Mouse (Mus musculus) gastrocnemius, postnatal 4 days (tissue): ENCODE data around the gene 1700025C18Rik. TPM values are rescaled to one million over a fixed set of nuclear protein-coding genes. Genes with fewer than 3 reads are reported as not detected.

Experiments used
- DNase-seq, 2 experiments: peaks; one replicate each; pipeline ENCODE4 v3.0.0; 2021 to 2022; ENCODE audit warnings: low spot score in 2 of 2, mixed read lengths in 2 of 2
- total RNA-seq, 2 experiments: library from RNA; stranded (reverse); gene quantifications; 2 replicates each; pipeline ENCODE4 v1.2.3; 2021

The 1700025C18Rik gene
- total RNA-seq, 2 experiments from 2014 or later, result not detected

GRCm38 (mm10) chr2:165042126-165042525 is 48.4 kb downstream of the 1700025C18Rik start:
- no peak for DNase-seq

- no peak for DNase-seq
Measured at GRCm38 (mm10) chr2:165037415-165037814, 53.1 kb downstream of the 1700025C18Rik start.

- DNase-seq, result no peak
Measured at GRCm38 (mm10) chr2:165035058-165035431, 55.5 kb downstream of the 1700025C18Rik start.

GRCm38 (mm10) chr2:165034131-165035057 is 56.2 kb downstream of the 1700025C18Rik start, which contains the start of gene Ncoa5:
Gene Ncoa5, minus strand, starts transcription at chr2:165034867.
- DNase-seq, result peak; percentile 97 to 98

- DNase-seq, result no peak
Measured at GRCm38 (mm10) chr2:165033306-165033705, 57.2 kb downstream of the 1700025C18Rik start.

GRCm38 (mm10) chr2:165032533-165032932 is 58.0 kb downstream of the 1700025C18Rik start:
- no peak for DNase-seq

Other genes starting within 250 kb of the 1700025C18Rik start
- gene Pltp, start 233.0 kb downstream of the 1700025C18Rik start, total RNA-seq, result 10 to 100 TPM in 1 of 2 experiments, 1 to 10 TPM in 1; 9.5 to 15.5 TPM
- gene Pcif1, start 211.4 kb downstream of the 1700025C18Rik start, total RNA-seq, result 10 to 100 TPM; 42.1 to 43.3 TPM
- gene Zfp335, start 179.0 kb downstream of the 1700025C18Rik start, total RNA-seq, result 10 to 100 TPM; 11.7 to 14.3 TPM
- gene Mmp9, start 150.0 kb downstream of the 1700025C18Rik start, total RNA-seq, result 1 to 10 TPM in 1 of 2 experiments, under 1 TPM in 1; 0.93 to 1.1 TPM
- gene Slc12a5, start 129.9 kb downstream of the 1700025C18Rik start, total RNA-seq, result under 1 TPM; 0.54 to 0.93 TPM
- gene Ncoa5, start 55.9 kb downstream of the 1700025C18Rik start, total RNA-seq, result 10 to 100 TPM; 31.4 to 34.4 TPM
- gene Cd40, start 35.1 kb downstream of the 1700025C18Rik start, total RNA-seq, result 1 to 10 TPM; 1.8 to 2.3 TPM
- under 1 TPM; 0.26 to 0.42 TPM for gene Cdh22, start 144.1 kb upstream of the 1700025C18Rik start, total RNA-seq
- gene Slc35c2, start 197.1 kb upstream of the 1700025C18Rik start, total RNA-seq, result 10 to 100 TPM; 20.8 to 23.4 TPM
- gene Elmo2, start 235.7 kb upstream of the 1700025C18Rik start, total RNA-seq, result 10 to 100 TPM; 27.1 to 36.9 TPM